Mouse (Mus musculus): ENCODE measurements around the gene Ccdc85b.
"Not testable (repeated sequence)": the region's sequence is repeated elsewhere in the genome, so short reads cannot be mapped to it uniquely, and the experiment has no call there.

Ccdc85b gene

DNA sequence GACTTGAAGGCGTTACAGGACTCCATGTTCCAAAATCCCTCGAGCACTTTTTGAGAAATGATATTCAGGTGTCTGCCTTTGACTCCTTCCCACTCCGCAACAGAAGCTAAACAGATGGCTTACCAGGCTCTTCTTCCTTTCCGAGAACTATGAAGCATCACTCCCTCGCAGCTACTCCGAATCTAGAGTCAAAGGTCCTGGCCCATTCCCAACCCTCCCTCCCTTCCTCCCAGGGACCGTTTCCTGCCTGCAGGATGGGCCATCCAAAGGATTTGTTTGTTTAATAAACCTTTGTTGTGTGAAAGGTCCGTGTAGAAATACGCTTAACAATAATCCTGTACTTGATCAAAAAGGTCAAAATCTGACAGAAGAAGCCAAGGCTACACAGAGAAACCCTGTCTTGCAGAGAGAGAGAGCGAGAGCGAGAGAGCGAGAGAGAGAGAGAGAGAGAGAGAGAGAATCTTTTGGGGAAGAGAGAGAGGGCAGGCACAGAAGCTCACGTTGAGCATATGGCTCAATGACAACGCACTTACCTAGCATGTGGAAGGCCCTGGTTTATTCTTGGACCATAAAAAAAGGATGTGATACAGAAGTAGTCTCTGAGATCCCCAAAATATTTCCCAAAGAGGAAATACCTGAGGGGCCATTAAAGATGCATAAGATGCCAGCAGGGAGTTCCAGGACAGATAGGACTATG is at the start of gene Ccdc85b:
TSS of gene Ccdc85b (minus strand) at position 149 of the 697 bp plus-strand sequence.
- DNase-seq (ENCODE audit: low read depth, low spot score), result no peak

DNA sequence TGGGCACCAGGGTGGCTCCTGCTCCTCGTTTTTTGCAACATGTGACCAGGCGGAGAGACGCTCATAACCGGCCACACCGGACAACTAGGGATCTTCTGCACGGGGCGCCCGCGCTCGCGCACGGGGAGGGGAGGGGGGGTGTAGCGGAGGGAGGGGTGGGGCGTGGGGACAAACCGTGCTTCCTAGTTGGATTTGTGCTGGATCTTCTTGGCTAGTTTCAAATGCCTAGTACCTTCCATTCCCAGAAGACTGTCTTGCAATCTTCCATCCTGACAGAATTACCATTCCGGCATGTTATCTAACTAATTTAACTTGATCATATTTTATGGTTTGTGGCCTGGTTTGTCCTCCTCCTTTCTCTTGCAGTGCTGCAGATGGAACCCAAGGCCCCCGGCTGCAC is 46.0 kb upstream of the Ccdc85b start, which contains the start of gene 1700020D05Rik:
TSS of gene 1700020D05Rik (minus strand) at position 101 of the 400 bp plus-strand sequence.
- DNase-seq (ENCODE audit: low read depth, low spot score), result no peak

DNA sequence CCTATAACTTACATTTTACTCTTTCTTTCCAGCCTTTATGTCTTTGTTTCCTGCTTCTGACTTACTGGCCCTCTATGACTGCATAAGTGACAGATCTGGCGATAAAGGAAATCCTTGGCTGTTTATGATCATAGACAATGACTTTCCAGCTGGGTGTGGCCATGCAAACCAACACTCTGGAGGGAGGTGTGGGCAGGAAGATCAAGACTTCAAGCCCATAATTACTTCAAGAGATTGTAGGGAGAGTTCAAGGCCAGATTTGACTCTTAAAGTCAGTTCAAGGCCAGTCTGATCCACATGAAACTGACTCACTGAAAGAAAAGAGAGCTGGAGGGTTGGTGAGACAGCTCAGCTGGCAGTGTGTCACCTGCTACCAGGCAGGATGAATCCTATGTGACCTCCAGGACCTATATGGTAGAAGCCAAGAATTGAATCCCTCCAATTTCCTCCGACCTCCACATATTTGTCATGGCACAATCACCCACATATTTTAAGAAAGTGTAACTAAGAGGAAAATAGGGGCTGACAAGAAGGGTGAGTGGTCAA is 42.7 kb upstream of the Ccdc85b start:
- DNase-seq (ENCODE audit: low read depth, low spot score), result no peak

DNA sequence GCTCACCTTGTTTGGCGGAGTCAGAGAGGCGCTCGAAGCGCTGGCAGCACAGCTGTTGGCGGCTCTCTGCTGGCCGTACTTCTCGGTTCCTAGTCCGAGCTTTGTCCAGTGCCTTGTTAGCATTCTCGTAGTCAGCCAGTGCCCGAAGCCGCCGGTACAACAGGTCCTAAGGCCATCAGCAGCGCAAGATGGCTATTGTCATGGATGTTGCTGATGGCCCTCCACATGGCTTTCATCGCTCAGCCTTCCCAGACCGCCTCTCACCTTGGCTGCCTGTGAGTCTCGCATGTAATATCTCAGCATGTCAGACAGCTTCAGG is 38.3 kb upstream of the Ccdc85b start:
- no peak for DNase-seq (ENCODE audit: low read depth, low spot score)

DNA sequence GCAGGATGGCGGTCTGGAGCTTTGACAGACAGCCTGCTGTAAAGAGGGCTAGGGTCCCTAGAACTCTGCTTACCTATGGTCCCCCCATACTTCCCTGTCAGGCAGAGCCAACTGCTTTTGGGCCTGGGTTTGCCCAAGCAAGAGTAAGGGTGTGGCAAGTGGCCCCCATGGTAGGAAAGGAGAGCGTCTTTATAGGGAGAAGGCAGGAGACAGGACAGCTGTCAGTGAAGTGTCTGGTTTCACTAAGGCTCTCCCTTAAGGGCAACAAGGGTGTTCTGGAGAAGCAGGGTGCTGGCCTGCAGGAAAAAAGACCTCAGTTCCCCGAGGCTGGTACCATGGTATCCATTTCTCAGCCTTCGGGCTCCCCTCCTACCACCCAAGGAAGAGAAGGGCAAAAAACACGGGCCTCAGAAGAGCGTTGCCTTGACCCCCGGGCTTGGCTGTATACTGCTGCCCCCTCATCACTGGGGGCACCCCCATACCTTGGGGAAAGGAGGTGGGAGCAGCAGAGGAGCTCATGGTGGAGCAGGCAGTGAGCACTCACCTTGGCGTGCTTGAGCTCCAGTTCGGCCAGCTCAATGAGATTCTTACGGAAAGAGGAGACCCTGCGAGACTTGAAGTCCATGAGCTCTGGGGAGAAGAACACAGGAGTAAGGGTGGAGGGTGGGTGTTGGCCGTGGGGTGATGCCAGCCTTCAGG is 37.8 kb upstream of the Ccdc85b start:
- DNase-seq (ENCODE audit: low read depth, low spot score), result no peak

DNA sequence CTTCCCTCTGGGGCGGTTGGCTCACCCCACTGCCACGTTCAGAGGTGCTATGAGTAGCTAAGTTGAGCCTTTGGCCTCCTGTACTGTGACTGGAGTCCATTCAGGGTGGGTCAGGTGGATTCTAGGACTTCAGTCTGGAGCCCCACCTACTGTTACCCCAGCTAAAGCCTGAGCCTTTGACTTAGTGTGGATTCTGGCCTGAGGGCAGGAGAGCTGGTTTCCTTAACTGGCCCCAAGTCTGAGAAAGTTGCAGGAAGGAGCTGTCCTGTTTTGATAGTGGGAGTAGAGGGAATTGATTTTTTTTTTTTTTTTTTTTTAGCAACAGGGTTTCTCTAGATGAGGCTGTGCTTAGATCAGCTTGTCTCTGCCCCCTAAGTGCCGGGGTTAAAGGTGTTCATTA is 36.6 kb upstream of the Ccdc85b start:
- DNase-seq (ENCODE audit: low read depth, low spot score), result no peak

DNA sequence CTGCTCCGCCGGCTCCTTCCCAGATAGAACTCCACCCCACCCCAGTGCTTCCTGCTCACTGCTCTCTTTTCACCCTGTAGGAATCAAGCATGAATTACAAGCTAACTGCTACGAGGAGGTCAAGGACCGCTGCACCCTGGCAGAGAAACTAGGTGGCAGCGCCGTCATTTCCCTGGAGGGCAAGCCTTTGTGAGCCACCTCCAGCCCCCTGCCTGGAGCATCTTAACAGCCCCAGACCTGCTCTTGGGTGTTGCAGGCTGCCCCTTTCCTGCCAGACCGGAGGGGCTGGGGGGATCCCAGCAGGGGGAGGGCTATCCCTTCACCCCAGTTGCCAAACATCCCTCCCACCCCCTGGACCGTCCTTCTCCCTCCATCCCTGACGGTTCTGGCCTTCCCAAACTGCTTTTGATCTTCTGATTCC is 35.6 kb upstream of the Ccdc85b start:
- DNase-seq (ENCODE audit: low read depth, low spot score), result not testable (repeated sequence)

DNA sequence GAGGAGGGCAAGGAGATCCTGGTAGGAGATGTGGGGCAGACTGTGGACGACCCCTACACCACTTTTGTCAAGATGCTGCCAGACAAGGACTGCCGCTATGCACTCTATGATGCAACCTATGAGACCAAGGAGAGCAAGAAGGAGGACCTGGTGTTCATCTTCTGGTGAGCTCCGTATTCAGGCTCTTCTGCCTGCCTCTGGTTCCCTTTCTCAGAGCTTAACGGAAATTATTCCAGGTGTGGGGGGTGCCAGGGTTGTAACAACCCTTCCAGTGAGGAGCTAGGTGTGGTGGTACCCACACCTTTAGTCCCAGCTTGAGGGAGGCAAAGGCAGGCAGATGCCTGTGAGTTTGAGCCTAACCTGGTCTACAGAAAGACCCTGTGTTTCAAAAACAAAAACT is 34.9 kb upstream of the Ccdc85b start:
- no peak for DNase-seq (ENCODE audit: low read depth, low spot score)

DNA sequence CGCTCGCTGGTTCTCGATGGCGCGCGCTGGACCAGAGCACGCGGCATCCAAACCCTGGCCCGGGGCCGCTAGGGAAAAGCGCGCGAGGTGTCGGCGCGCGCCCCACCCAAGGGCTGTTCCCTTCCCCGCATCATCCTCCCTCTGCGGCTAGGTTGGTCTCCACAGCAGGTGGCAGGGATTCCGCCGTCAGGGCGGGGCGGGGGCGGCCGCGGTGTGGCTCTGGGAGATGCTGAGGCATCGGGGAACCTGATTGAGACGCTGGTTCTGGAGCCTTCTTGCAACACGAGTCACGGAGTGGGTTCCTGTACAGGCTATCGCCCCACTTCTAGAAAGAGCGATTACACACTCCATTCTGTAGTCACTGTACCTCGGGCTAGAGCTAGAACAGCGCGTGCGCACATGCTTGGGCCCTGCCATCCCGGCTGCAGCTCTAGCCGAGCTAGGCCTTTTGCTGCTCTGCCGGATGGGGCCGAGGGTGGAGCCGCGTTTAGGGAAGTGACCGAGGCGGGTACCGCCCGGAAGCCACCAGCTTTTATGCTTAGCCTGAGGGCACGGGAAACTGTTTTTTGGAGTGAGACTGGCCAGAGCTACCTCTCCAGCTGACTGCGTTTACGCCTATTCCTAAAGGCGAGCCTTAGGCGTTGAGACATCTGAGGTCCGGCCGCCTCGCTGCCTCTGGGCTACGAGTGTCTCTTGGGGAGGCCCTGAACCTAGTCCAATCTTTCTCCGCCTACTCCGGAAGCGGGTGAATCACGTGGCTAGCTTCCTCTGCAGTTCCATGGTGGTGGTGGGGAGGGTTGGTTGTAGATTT is 33.4 kb upstream of the Ccdc85b start:
- peak; percentile 59 for DNase-seq (ENCODE audit: low read depth, low spot score)

DNA sequence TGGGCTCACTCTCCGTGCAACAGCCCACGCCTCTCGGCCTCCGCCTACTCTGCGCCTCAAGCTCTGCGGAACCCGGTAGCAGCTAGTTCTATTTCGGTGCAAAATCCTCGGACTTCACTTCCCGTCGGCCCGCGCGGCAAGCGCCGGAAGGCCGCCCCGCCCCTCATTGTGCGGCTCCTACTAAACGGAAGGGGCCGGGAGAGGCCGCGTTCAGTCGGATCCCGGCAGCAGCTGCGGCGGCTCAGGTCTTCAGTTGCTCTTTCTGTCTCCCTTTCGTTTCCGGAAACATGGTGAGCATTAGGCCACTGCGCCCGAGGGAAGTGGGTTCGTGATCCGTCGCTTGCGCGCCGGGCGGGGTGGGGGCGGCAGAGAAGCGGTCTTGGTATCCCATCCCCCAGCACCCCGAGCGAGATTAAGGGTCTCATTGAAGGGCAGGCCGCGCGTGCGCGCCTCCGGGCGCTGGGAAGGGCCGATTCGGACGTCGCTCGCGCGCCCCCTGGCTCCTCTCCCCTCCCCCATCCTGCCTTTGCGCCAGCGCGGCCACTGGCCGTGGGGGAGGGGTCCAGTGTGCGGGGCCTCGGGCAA is 32.7 kb upstream of the Ccdc85b start, which contains the start of gene Cfl1:
TSS of gene Cfl1 (plus strand) at position 143 of the 585 bp plus-strand sequence.
- peak; percentile 92 for DNase-seq (ENCODE audit: low read depth, low spot score)

DNA sequence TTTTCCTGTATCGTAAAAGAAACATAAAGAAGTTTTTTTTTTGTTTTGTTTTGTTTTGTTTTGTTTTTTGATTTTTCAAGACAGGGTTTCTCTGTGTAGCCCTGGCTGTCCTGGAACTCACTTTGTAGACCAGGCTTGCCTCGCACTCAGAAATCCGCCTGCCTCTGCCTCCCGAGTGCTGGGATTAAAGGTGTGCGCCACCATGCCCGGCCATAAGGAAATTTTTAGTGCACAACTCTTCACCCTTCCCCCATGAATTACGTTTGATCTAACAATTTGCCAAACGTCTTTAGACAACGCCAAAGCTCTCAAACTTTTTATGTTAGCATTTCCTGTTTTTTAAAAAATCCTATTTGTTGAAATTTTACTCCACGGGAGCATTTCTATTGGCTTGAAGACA is 32.0 kb upstream of the Ccdc85b start:
- not testable (repeated sequence) for DNase-seq (ENCODE audit: low read depth, low spot score)

DNA sequence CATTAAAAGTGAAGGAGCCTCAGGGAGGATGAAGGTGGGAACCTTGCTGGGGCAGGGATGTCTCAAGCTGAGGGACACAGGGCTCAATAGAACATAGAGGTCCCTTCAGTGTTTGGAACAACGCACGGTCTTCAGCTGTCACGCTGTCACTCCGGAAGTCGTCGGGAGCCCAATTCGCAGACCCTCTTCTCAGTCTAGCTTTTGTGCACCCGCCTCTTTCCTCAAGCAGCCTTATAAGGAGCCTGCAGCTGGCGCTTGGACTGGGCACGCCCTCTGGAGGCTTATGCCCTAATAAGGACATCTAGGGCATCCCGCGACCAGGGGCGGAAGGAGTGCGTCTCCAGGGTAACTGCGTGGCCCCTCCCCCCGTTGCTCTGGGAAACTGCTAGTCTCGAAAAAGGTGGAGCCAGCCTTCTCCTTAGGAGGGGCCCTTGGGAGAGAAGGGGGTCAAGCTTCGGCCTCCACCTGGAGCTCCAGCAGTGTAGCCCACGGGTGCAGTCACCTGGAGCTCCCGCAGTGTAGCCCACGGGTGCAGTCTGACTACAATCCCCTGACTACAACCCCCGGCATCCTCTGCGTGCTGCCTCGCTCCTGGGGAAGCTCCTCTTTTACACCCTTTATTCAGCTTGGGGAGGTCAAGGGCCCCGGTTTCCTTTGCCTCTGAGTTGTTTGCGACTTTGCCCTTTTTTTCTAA is 31.3 kb upstream of the Ccdc85b start:
- peak; percentile 94 for DNase-seq (ENCODE audit: low read depth, low spot score)

DNA sequence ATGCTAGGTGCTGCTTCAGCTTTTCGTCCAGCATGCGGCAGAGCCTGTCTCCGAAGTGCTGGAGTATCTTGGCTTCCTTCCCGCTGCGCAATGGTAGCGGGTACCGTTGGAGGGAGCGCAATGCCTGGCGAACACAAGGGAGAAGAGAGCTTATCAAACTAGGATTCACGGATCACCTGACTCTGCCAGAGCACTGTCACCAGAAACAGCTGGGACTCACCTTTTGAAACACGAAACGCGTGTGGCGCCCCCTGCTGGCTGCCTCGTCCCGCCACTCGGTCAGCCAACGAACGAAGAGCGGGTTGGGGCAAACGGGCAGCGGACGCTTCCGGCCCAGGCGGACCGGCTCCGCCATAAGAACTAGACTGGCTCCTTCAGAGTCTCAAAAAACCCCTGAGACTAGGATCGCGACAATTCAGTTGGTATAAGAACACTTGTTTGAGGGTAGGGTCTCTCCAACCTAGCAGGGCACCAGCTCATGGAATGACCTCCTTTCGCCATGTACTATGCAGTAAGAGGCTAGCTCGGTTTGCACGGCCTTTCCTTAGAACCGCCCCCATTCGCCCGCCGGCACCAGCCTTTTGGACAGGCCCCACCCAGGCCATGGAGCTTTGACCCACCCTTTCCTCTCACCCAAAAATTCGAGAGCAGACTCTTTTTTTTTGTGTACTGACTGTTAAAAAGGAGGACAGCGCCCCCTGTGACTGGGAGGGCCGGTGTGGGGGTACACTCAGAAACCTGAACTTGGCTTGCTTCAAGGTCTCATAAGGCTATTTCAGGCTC is 30.3 kb upstream of the Ccdc85b start, which contains the start of gene Mus81:
TSS of gene Mus81 (minus strand) at position 635 of the 783 bp plus-strand sequence.
- DNase-seq (ENCODE audit: low read depth, low spot score), result peak; percentile 88

DNA sequence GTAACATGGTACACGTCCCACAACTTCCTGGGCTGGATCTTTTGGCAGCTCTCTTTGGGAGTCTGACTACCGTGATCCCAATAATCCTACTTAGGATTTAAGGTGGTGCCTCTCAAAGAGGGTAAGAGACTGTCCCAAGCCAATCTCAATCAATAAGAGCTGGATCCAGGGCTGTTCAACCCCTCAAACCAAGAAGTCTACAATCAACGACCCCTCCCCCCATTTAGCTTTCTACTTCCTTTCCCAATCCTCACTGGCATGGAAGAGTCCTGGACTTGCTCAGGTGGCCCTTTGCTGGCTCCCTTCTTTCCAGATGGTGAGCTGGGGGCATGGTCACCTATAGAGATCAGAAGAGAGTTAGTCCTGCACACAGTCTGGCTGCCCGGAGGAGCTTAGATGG is 29.1 kb upstream of the Ccdc85b start:
- DNase-seq (ENCODE audit: low read depth, low spot score), result no peak

DNA sequence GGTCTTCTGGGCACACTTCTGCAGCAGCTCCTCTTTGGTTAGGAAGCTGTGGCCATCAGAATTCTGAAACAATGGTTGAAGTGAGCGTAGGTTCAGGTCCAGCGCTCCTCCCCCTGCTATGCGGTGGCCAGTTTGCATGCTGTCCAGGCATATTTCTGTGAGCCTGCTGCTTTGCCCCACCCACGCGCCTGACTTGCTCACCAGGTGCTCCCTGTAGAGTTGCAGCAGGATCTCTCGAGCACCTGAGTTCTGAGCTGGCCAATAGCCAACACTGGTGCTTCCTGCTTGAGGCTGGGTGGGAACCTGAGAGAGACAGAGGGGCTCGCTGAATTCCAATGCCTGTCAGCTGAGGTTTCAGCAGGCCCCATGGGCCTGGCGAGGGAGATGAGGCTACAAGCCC is 28.6 kb upstream of the Ccdc85b start:
- no peak for DNase-seq (ENCODE audit: low read depth, low spot score)

DNA sequence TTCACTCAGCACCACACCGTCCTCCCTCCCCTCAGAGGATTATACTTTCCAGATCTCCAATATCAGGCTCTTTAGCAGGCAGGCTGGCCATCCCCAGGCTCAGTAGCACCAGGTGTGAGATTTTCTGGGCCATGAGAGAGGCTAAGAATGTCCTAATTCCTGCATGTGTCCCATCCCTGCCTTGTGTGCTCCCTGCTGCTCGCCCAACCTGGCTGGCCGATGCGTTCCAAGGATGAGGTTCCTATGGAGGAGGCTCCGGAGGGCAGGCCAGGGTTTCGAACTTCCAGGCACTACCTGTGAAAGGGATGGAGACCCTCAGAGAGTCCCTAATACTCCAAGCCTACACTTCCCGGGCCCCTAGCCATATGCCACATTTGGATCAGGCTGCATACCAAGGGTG is 28.1 kb upstream of the Ccdc85b start:
- no peak for DNase-seq (ENCODE audit: low read depth, low spot score)

DNA sequence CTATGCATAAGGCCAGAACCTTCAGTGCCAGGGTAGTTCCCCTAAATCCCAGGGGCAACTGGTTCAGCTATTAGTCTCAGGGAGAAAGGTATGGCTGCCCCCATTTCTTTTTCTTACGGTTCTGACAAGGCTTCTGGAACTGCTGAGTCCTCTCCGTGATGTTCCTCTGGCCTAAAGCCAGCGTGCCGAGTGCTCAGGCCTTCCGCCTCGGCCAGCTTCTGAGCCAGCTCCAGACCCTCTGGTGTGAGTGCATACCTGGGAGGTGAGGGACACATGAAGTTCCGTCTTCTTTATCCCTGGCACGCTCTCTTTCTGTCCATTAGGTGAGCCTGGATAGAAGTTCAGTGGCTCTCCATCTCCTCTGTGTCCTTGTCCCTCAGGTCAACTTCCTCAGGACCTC is 27.7 kb upstream of the Ccdc85b start:
- no peak for DNase-seq (ENCODE audit: low read depth, low spot score)

DNA sequence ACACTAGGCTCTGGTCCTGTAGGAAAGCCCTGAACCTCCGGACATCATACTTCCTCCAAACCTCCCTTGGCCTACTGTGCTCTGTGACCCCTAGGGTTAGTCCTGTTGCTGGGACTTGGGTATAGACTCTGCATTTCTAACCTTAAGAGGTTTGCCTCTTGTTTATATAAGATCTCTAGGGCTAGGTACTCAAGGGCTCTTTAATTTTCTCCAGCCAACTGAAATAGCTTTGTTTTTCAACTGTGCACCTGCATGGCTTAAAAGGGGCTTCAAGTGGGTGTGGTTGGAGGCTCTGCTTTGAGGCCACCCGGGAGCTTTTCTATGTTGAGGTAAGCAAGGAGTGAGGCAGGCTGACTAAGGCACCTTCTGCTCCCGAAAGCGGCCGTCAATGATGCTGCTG is 26.8 kb upstream of the Ccdc85b start:
- no peak for DNase-seq (ENCODE audit: low read depth, low spot score)

DNA sequence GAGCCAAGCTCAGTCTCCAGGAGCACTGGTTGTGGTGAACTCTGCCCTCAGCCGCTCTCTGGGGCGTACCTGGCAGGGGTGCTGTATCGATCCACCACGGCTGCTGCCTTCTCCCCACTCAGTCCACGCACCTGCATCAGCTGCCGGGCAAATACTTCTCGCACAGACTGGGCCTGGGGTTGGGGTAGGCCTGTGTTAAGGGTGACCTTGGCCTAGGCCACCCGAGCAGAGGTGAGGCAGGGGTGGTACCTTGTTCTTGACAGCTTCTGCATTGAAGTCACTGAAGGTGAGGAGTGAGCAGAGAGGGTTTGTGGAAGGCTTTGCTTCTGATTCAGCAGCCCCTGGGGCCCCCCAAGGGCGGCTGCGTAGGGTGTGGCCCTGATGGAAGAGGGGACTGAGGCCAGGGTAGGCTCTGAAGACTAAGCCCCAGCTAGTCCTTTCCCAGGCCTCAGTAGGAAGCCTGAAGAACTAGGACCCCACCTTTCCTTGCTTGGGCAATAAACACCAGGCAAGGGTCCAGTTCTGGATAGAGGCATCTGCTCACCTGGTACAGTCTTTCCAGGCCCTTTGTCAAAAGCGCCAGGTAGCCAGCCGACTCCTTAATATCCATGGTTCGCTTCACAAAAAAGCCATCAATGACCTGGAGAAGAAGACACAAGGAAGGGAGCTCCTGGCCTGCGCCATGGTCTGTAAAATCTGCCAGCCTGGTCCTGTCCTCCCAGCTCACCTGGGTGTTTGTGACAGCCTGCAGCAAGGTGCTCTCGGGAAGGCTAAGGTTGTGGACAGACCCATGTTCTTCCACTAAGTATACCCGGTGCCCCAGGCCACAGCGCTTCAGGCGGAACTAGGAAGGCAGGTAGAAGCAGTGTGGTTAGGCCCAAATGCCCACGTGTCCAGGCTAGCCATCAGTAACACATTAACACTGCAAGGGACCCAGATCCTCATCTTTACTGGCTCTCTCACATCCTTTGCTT is 26.0 kb upstream of the Ccdc85b start:
- no peak for DNase-seq (ENCODE audit: low read depth, low spot score)

Measured in embryo, embryonic 11.5 days (tissue).